ENCODE assay signal across 27 mouse cellular contexts in genomic region chr12:71872330-71872729, GRCm38 (mm10). TPM values are rescaled to one million over a fixed set of nuclear protein-coding genes. Genes with fewer than 3 reads are reported as not detected.
DNase-seq lines count a peak whose midpoint lies in the region; ATAC-seq and TF ChIP-seq lines count a peak whose summit lies in the region.
"Had no signal": no experiment of that assay in that cellular context is flagged by ENCODE, and none has a peak within 500 bp of the region (broad histone marks: within the 10 kb centered on the region; RNA-seq: fewer than 3 reads in every experiment).

No protein-coding gene starts in this region.

- no peak overlapping the region for H3K4me2 ChIP-seq in hindbrain, embryonic 15.5 days
- H3K4me2 ChIP-seq in hindbrain, embryonic 16.5 days (ENCODE audit: low read length) = no peak overlapping the region
- H3K4me2 ChIP-seq in lung, embryonic 16.5 days (ENCODE audit: low read depth, low read length) = no peak overlapping the region
- H3K4me2 ChIP-seq in CH12.LX (ENCODE audit: insufficient read depth, low read depth, poor library complexity, severe bottlenecking) = peak overlapping the region; percentile 8; the same call in 1 of the 2 replicates
- no peak overlapping the region for H3K4me2 ChIP-seq in stomach, embryonic 15.5 days
- H3K4me2 ChIP-seq: forebrain, embryonic 13.5 days; heart, embryonic 12.5 days; heart, embryonic 15.5 days; hindbrain, embryonic 13.5 days had no signal

- TF ChIP-seq CTCF in CH12.LX (conservative IDR thresholded peaks at IDR 0.05 in 1 of 2, IDR thresholded peaks at IDR 0.05 in 1 of 2; ENCODE audit: low read depth in 2 of 2, low read length in 2 of 2) = no peak

- no peak for DNase-seq in lung, postnatal 4 days
- peak; percentile 31 for DNase-seq in CH12.LX (ENCODE audit: extremely low read depth)
- no peak for DNase-seq in heart, adult 9 months (ENCODE audit: low spot score in 2 of 2)
- DNase-seq in natural killer cell, adult 2 months (ENCODE audit: low spot score in 2 of 2) = no peak
- DNase-seq: adrenal gland, postnatal 10 days; adrenal gland, postnatal 36 days; cerebellum, adult 2 months; cerebellum, adult 9-11 months; cerebellum, postnatal 25 days; gastrocnemius, adult 2 months; gastrocnemius, postnatal 14 days; heart, adult 11 months; heart, postnatal 10 days; heart, postnatal 36 days had no signal

- no peak for TF ChIP-seq POLR2A in CH12.LX (IDR thresholded peaks at IDR 0.05; ENCODE audit: low read depth, low read length)

- no peaks in the 10 kb centered on the region for H3K36me3 ChIP-seq in hindbrain, embryonic 15.5 days
- no peaks in the 10 kb centered on the region for H3K36me3 ChIP-seq in hindbrain, embryonic 16.5 days (ENCODE audit: control insufficient read depth, insufficient read depth, low read length)
- H3K36me3 ChIP-seq in lung, embryonic 16.5 days (ENCODE audit: control insufficient read depth, insufficient read depth, low read length) = no peaks in the 10 kb centered on the region
- H3K36me3 ChIP-seq in CH12.LX (replicated peaks in 1 of 2; ENCODE audit: control insufficient read depth in 1 of 2, insufficient read depth in 1 of 2, low read length in 1 of 2) = peaks cover 0 to 44% of the 10 kb centered on the region in 2 experiments
- no peaks in the 10 kb centered on the region for H3K36me3 ChIP-seq in stomach, embryonic 15.5 days
- H3K36me3 ChIP-seq: forebrain, embryonic 10.5 days; heart, embryonic 15.5 days; hindbrain, embryonic 10.5 days; hindbrain, embryonic 13.5 days had no signal

- dilution Hi-C loops in CH12.LX (cut with MboI; ENCODE audit: extremely low pct_ligation_motif_present, extremely low pct_unique_long_range_greater_than_20kb, low sequenced_read_pairs) = no loop called here

- no peaks in the 10 kb centered on the region for H3K27me3 ChIP-seq in hindbrain, embryonic 15.5 days
- no peaks in the 10 kb centered on the region for H3K27me3 ChIP-seq in hindbrain, embryonic 16.5 days (replicated peaks; ENCODE audit: control insufficient read depth, insufficient read depth, low read length)
- no peaks in the 10 kb centered on the region for H3K27me3 ChIP-seq in lung, embryonic 16.5 days (ENCODE audit: control insufficient read depth, insufficient read depth, low read depth, low read length)
- no peaks in the 10 kb centered on the region for H3K27me3 ChIP-seq in CH12.LX (replicated peaks)
- H3K27me3 ChIP-seq in stomach, embryonic 15.5 days (replicated peaks) = no peaks in the 10 kb centered on the region
- H3K27me3 ChIP-seq: forebrain, embryonic 13.5 days; heart, embryonic 12.5 days; heart, embryonic 15.5 days; hindbrain, embryonic 13.5 days; Patski had no signal

- no peak overlapping the region for H3K4me3 ChIP-seq in hindbrain, embryonic 15.5 days
- no peak overlapping the region for H3K4me3 ChIP-seq in hindbrain, embryonic 16.5 days (ENCODE audit: low read length)
- no peak overlapping the region for H3K4me3 ChIP-seq in lung, embryonic 16.5 days (ENCODE audit: low read length)
- no peak overlapping the region for H3K4me3 ChIP-seq in CH12.LX (replicated peaks in 1 of 3; ENCODE audit: low read depth in 2 of 3, low read length in 2 of 3, poor library complexity in 1 of 3)
- H3K4me3 ChIP-seq in stomach, embryonic 15.5 days (replicated peaks) = no peak overlapping the region
- H3K4me3 ChIP-seq: forebrain, embryonic 10.5 days; forebrain, embryonic 13.5 days; gastrocnemius, adult 2 months; heart, embryonic 12.5 days; heart, embryonic 15.5 days; hindbrain, embryonic 10.5 days; hindbrain, embryonic 13.5 days had no signal

- no peak for TF ChIP-seq EP300 in CH12.LX (IDR thresholded peaks at IDR 0.05; ENCODE audit: low read length)

- H3K9ac ChIP-seq in hindbrain, embryonic 15.5 days = no peak overlapping the region
- no peak overlapping the region for H3K9ac ChIP-seq in hindbrain, embryonic 16.5 days (ENCODE audit: low read depth, low read length)
- no peak overlapping the region for H3K9ac ChIP-seq in lung, embryonic 16.5 days (ENCODE audit: low read length)
- H3K9ac ChIP-seq in CH12.LX (ENCODE audit: insufficient read depth, low read depth) = no peak overlapping the region
- no peak overlapping the region for H3K9ac ChIP-seq in stomach, embryonic 15.5 days
- H3K9ac ChIP-seq: forebrain, embryonic 13.5 days; heart, embryonic 12.5 days; heart, embryonic 15.5 days; hindbrain, embryonic 13.5 days had no signal

- H3K9me3 ChIP-seq in hindbrain, embryonic 15.5 days = no peaks in the 10 kb centered on the region
- no peaks in the 10 kb centered on the region for H3K9me3 ChIP-seq in hindbrain, embryonic 16.5 days (ENCODE audit: control insufficient read depth, low read length)
- no peaks in the 10 kb centered on the region for H3K9me3 ChIP-seq in lung, embryonic 16.5 days (ENCODE audit: control insufficient read depth, low read length)
- no peaks in the 10 kb centered on the region for H3K9me3 ChIP-seq in CH12.LX (replicated peaks; ENCODE audit: low read length)
- no peaks in the 10 kb centered on the region for H3K9me3 ChIP-seq in stomach, embryonic 15.5 days
- H3K9me3 ChIP-seq: forebrain, embryonic 10.5 days; forebrain, embryonic 13.5 days; G1E; heart, embryonic 12.5 days; heart, embryonic 15.5 days; hindbrain, embryonic 10.5 days; hindbrain, embryonic 13.5 days had no signal

- no peak overlapping the region for H3K27ac ChIP-seq in hindbrain, embryonic 15.5 days (replicated peaks)
- no peak overlapping the region for H3K27ac ChIP-seq in hindbrain, embryonic 16.5 days (ENCODE audit: low read depth, low read length)
- no peak overlapping the region for H3K27ac ChIP-seq in lung, embryonic 16.5 days (ENCODE audit: low read length)
- H3K27ac ChIP-seq in CH12.LX (ENCODE audit: insufficient read depth, low read depth) = peak overlapping the region; percentile 69; the same call in 1 of the 2 replicates
- no peak overlapping the region for H3K27ac ChIP-seq in stomach, embryonic 15.5 days
- H3K27ac ChIP-seq: forebrain, embryonic 10.5 days; forebrain, embryonic 13.5 days; gastrocnemius, adult 2 months; heart, embryonic 15.5 days; hindbrain, embryonic 10.5 days; hindbrain, embryonic 13.5 days had no signal

- in situ Hi-C loops in CH12.LX (cut with MboI; ENCODE audit: low pct_ligation_motif_present, low pct_unique_long_range_greater_than_20kb, low sequenced_read_pairs) = no loop called here

- H3K4me1 ChIP-seq in hindbrain, embryonic 15.5 days (replicated peaks) = peaks cover 30% of the 10 kb centered on the region
- peaks cover 6% of the 10 kb centered on the region; the same call in 1 of the 2 replicates for H3K4me1 ChIP-seq in hindbrain, embryonic 16.5 days (ENCODE audit: control insufficient read depth, insufficient read depth, low read depth, low read length)
- peaks cover 8% of the 10 kb centered on the region for H3K4me1 ChIP-seq in lung, embryonic 16.5 days (replicated peaks; ENCODE audit: control insufficient read depth, insufficient read depth, low read length)
- H3K4me1 ChIP-seq in CH12.LX (ENCODE audit: control insufficient read depth in 1 of 2, insufficient read depth in 2 of 2) = peaks cover 42 to 100% of the 10 kb centered on the region in 2 experiments
- peaks cover 3% of the 10 kb centered on the region; the same call in 1 of the 2 replicates for H3K4me1 ChIP-seq in stomach, embryonic 15.5 days

- ATAC-seq in hindbrain, embryonic 15.5 days (ENCODE audit: low FRiP score, low read depth) = 0 out of 2 replicates have a peak, but pooled peaks have one; percentile 24
- ATAC-seq in hindbrain, embryonic 16.5 days = no peak
- ATAC-seq in lung, embryonic 16.5 days (ENCODE audit: low read depth) = peak; percentile 34; the same call in 1 of the 2 replicates
- 0 out of 2 replicates have a peak, but pooled peaks have one; percentile 28 for ATAC-seq in stomach, embryonic 15.5 days (ENCODE audit: insufficient read depth, low FRiP score, low read depth)
- ATAC-seq: forebrain, embryonic 13.5 days; forebrain, embryonic 16.5 days; Patski had no signal

- WGBS in hindbrain, embryonic 15.5 days = 88% methylated on average over 4 of the region's 4 CpGs
- WGBS in hindbrain, embryonic 16.5 days = 94% methylated on average over 4 of the region's 4 CpGs
- 67% methylated on average over 4 of the region's 4 CpGs for WGBS in lung, embryonic 16.5 days
- WGBS in stomach, embryonic 15.5 days = 73% methylated on average over 4 of the region's 4 CpGs

- peaks cover 3% of the 10 kb centered on the region; the same call in 1 of the 2 replicates for H3K79me2 ChIP-seq in CH12.LX (replicated peaks; ENCODE audit: control insufficient read depth, extremely low read depth, insufficient read depth, poor library complexity, severe bottlenecking)

- TF ChIP-seq RAD21 in CH12.LX (IDR thresholded peaks at IDR 0.05; ENCODE audit: low read depth, low read length) = no peak

TF ChIP-seq in CH12.LX, 34 proteins besides CTCF, POLR2A, EP300 and RAD21:
- TF ChIP-seq RCOR1 (conservative IDR thresholded peaks at IDR 0.05; ENCODE audit: low read depth, low read length) (no peak), MXI1 (IDR thresholded peaks at IDR 0.05; ENCODE audit: low read depth, low read length) (no peak), ZNF384 (IDR thresholded peaks at IDR 0.05; ENCODE audit: low read depth, low read length) (no peak), BHLHE40 (IDR thresholded peaks at IDR 0.05; ENCODE audit: low read depth, low read length) (no peak), MAFK (IDR thresholded peaks at IDR 0.05; ENCODE audit: insufficient replicate concordance, low read length) (no peak), CHD2 (IDR thresholded peaks at IDR 0.05; ENCODE audit: low read length) (no peak), ZC3H11A (IDR thresholded peaks at IDR 0.05; ENCODE audit: low read depth, low read length) (no peak), SIN3A (IDR thresholded peaks at IDR 0.05; ENCODE audit: low read length) (no peak), NELFE (IDR thresholded peaks at IDR 0.05; ENCODE audit: low read depth, low read length) (no peak), CHD1 (IDR thresholded peaks at IDR 0.05; ENCODE audit: low read depth, low read length) (no peak), ZKSCAN1 (IDR thresholded peaks at IDR 0.05; ENCODE audit: borderline replicate concordance, low read depth, low read length) (no peak)

RNA-seq across cellular contexts. Expression of gene Daam1, which starts 41.5 kb away (rescaled TPM):
- polyA plus RNA-seq in hindbrain, embryonic 15.5 days (2015; fragmentation: Nextera tagmentation; extraction: Ambion mirVana) = 26.4 and 26.5 TPM in 2 replicates
- 26.6 and 28.4 TPM in 2 replicates for polyA plus RNA-seq in hindbrain, embryonic 16.5 days (2015; fragmentation: Nextera tagmentation; extraction: Ambion mirVana)
- 16.0 TPM in 2 replicates for polyA plus RNA-seq in lung, embryonic 16.5 days (2015; fragmentation: Nextera tagmentation; extraction: Ambion mirVana)
- 7.6 and 10.7 TPM in 2 replicates for total RNA-seq in CH12.LX (2012; rRNA removed)
- total RNA-seq in CH12.LX (2014; rRNA removed) = 23.6 and 26.5 TPM in 2 replicates
- 23.2 and 27.9 TPM in 2 replicates for polyA plus RNA-seq in CH12.LX (2012; ENCODE audit: insufficient read length, low read depth)
- polyA plus RNA-seq in stomach, embryonic 15.5 days (2015; fragmentation: Nextera tagmentation; extraction: Ambion mirVana) = 9.8 and 10.0 TPM in 2 replicates
